Mouse (Mus musculus) stomach, postnatal 0 days (tissue): ENCODE results near the gene Psmc3. TPM values are rescaled to one million over a fixed set of nuclear protein-coding genes. Genes with fewer than 3 reads are reported as not detected.
A peak's percentile ranks its signal among the peaks of the same experiment; 100 is the strongest.

Experiments used
- ATAC-seq: fragments of 200-750 bp; cut with Nextera tagmentation; 2 replicates; pipeline ENCODE4 v1.8.0; 2017; ENCODE audit not compliant: low FRiP score, low TSS enrichment
- DNase-seq: peaks from one replicate; pipeline ENCODE4 v3.0.0-alpha.2; 2016; ENCODE audit warnings: low spot score
- H3K27ac ChIP-seq: fragments of 300-500 bp; sonication (generic); replicated peaks from 2 replicates; pipeline ENCODE4 v1.5.1; 2014; ENCODE audit warnings: mild to moderate bottlenecking, control low read depth
- H3K27me3 ChIP-seq: fragments of 300-500 bp; sonication (generic); 2 replicates; pipeline ENCODE4 v1.6.1; 2014; ENCODE audit warnings: low read length; ENCODE audit not compliant: control insufficient read depth, insufficient read depth
- H3K36me3 ChIP-seq: fragments of 300-500 bp; sonication (generic); 2 replicates; pipeline ENCODE4 v1.6.1; 2014; ENCODE audit warnings: low read length, mixed read lengths; ENCODE audit not compliant: control insufficient read depth, insufficient read depth
- H3K4me1 ChIP-seq: fragments of 300-500 bp; sonication (generic); replicated peaks from 2 replicates; pipeline ENCODE4 v1.6.1; 2014; ENCODE audit warnings: antibody characterized with exemption; ENCODE audit not compliant: control insufficient read depth, insufficient read depth
- H3K4me2 ChIP-seq: fragments of 300-500 bp; sonication (generic); replicated peaks from 2 replicates; pipeline ENCODE4 v1.6.1; 2014; ENCODE audit warnings: low read depth, mild to moderate bottlenecking, control low read depth, moderate library complexity
- H3K4me3 ChIP-seq: fragments of 300-500 bp; sonication (generic); 2 replicates; pipeline ENCODE4 v1.5.1; 2014; ENCODE audit warnings: low read depth, low read length, control low read depth
- H3K9ac ChIP-seq: fragments of 300-500 bp; sonication (generic); 2 replicates; pipeline ENCODE4 v1.6.1; 2014; ENCODE audit warnings: mild to moderate bottlenecking, low read length, control low read depth, mixed read lengths
- H3K9me3 ChIP-seq: fragments of 300-500 bp; sonication (generic); 2 replicates; pipeline ENCODE4 v1.6.1; 2016; ENCODE audit warnings: low read length; ENCODE audit not compliant: control insufficient read depth
- CTCF ChIP-seq: IDR thresholded peaks from 2 replicates; pipeline ENCODE4 v1.5.1; 2016; ENCODE audit warnings: antibody characterized with exemption, low read depth, mild to moderate bottlenecking, moderate library complexity
- EP300 ChIP-seq: optimal IDR thresholded peaks from 2 replicates; pipeline ENCODE3; 2016; ENCODE audit warnings: antibody characterized with exemption
- WGBS: fragments of 180-500 bp; shearing (Covaris S2); extraction: QIAGEN DNeasy Blood & Tissue Kit; methylation state at CpG from one replicate; pipeline ENCODE4 v1.1.7; 2014; 5-methylcytosine and 5-hydroxymethylcytosine counted together
- polyA plus RNA-seq: library from polyadenylated mRNA; unstranded; fragments of >200 nt; fragmentation: Nextera tagmentation; extraction: Ambion mirVana; gene quantifications from 2 replicates; pipeline ENCODE4 v1.2.1, GENCODE M21; 2015

Gene Psmc3
- polyA plus RNA-seq, 1 experiment from 2014 or later, result 203 TPM

- ATAC-seq (no peak), DNase-seq (no peak)
- Histone ChIP-seq H3K4me1 (peaks cover 7% of the 10 kb centered on the region), H3K27ac (no peak overlapping the region), H3K4me3 (no peak overlapping the region), H3K9me3 (no peaks in the 10 kb centered on the region), H3K27me3 (no peaks in the 10 kb centered on the region), H3K36me3 (peaks cover 17% of the 10 kb centered on the region), H3K9ac (no peak overlapping the region), H3K4me2 (no peak overlapping the region)
- 88% methylated on average over 3 of the region's 3 CpGs for WGBS
- TF ChIP-seq EP300 (no peak), CTCF (no peak)
These were observed 12.6 kb downstream of the Psmc3 start for GRCm38 (mm10) chr2:91066455-91066854.

DNA sequence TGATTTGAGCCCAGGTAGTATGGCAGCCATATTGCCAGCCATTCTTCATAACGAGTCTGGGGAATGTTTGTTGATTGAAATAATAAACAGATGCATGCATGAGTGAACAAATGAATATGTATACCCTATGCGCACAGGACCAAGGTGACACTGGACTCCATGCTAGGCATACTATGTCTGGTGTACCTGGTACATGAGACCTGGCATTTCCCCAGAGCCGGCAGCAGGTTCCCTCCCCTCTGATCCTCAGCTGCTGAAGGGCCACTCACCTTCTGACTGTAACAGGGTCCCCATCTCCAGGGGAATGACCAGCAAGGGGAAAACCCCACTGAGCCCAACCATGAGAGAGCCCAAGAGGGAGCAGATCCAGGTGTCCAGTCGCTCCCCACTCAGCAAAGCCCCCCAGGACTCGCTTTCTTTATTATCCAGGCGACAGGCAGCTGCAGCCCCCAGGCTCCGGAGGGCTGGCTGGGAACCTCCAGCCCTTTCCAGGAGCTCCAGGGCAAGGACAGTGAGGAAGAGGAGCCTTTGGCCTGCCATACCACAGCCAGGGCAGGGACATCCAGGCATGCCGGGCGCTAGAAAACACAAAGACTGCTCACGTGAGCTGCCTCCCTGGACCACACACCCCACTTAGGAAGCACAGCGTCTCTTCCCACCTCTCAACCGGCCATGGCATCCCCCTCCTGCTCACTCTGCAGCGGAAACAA lies 14.5 kb downstream of the Psmc3 start:
- H3K9me3 ChIP-seq, result no peaks in the 10 kb centered on the region
- peak overlapping the region; percentile 45; the same call in 1 of the 2 replicates for H3K27ac ChIP-seq

DNA sequence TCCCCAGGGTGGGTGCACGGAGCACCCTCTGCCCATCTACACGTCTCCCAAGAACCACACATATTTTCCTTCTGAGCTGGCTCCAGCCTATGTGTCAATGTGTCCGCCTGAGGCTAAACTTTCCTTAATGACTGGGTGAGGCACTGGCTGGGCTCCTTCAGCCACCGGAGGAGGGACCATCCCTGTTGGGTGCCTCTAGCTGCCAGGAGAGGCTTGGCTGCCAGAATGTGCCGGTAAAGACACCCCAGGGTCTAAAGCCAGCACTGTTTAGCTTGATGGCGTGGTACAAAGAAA lies 15.0 kb downstream of the Psmc3 start:
- peaks cover 6% of the 10 kb centered on the region for H3K36me3 ChIP-seq
- H3K9ac ChIP-seq, result peak overlapping the region; percentile 73
- H3K4me1 ChIP-seq, result peaks cover 7% of the 10 kb centered on the region
- H3K4me2 ChIP-seq, result peak overlapping the region; percentile 84
- peak overlapping the region; percentile 68 for H3K4me3 ChIP-seq
- no peak for DNase-seq
- peak overlapping the region; percentile 86; the same call in 1 of the 2 replicates for H3K27ac ChIP-seq
- H3K9me3 ChIP-seq, result no peaks in the 10 kb centered on the region
- whole genome bisulfite sequencing, result 26% methylated on average over 6 of the region's 6 CpGs
- no peaks in the 10 kb centered on the region for H3K27me3 ChIP-seq
- TF ChIP-seq EP300 (no peak), CTCF (peak; percentile 23; the same call in 1 of the 2 replicates)
- ATAC-seq, result no peak

More for the DNA sequence above, 14.5 kb downstream of the Psmc3 start:
- no peak for ATAC-seq
- peak overlapping the region; percentile 73 for H3K9ac ChIP-seq
- no peak for TF ChIP-seq EP300
- TF ChIP-seq CTCF, result no peak
- WGBS, result 54% methylated on average over 13 of the region's 13 CpGs
- DNase-seq, result no peak
- no peaks in the 10 kb centered on the region for H3K27me3 ChIP-seq
- H3K4me3 ChIP-seq, result peak overlapping the region; percentile 68; the same call in 1 of the 2 replicates
- peaks cover 10% of the 10 kb centered on the region for H3K36me3 ChIP-seq
- peaks cover 7% of the 10 kb centered on the region for H3K4me1 ChIP-seq
- peak overlapping the region; percentile 84 for H3K4me2 ChIP-seq

GRCm38 (mm10) chr2:91069306-91070000 lies 15.6 kb downstream of the Psmc3 start:
- WGBS, result 4% methylated on average over 14 of the region's 14 CpGs
- peak overlapping the region; percentile 84 for H3K4me2 ChIP-seq
- peaks cover 7% of the 10 kb centered on the region for H3K4me1 ChIP-seq
- TF ChIP-seq EP300 (no peak), CTCF (no peak)
- ATAC-seq (no peak), DNase-seq (no peak)
- H3K36me3 ChIP-seq, result peaks cover 5% of the 10 kb centered on the region; the same call in 1 of the 2 replicates
- no peaks in the 10 kb centered on the region for H3K27me3 ChIP-seq
- H3K27ac ChIP-seq, result peak overlapping the region; percentile 86
- H3K4me3 ChIP-seq, result peak overlapping the region; percentile 68
- H3K9ac ChIP-seq, result peak overlapping the region; percentile 73
- H3K9me3 ChIP-seq, result no peaks in the 10 kb centered on the region

DNA sequence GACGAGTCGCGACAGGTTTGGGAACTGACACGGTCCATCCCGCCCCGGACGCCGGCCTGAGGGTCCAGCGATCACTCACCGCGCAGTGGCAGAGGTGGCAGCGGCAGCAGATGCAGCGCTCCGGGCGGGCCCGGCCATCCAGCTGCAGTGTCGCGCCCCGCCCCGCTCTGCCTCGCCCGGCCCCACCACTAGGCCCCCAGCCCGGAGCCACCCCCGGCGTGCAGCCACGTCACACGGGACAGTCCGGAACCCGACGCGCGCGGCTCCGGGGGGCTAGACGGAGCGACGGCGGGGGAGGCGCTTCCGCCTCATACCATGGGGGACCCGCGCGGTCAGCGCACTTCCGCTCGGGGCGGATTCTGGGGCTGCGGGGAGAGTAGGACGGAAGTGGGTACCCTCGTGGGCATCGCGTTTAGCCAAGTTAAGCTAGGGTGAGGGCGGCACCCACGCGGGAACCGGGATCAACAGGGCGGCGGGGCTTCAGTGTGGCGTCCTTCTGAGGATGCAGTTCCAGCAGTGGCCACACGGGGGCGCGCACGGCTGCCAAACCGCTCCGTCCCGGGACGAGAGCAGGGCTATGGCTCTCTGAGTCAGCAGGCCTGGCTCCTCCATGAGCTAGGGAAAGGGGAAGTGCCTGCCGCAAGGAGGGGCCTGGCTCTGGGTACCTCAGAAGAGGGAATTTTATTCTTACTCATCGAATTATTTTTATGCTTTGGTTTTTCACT lies 16.4 kb downstream of the Psmc3 start, which contains the start of gene Slc39a13:
Slc39a13 (minus strand) TSS at position 342 of the 725 bp plus-strand sequence.
- H3K9ac ChIP-seq, result peak within 1 kb of the TSS; percentile 73
- peak; percentile 99 for TF ChIP-seq CTCF
- TF ChIP-seq EP300, result no peak
- peak within 1 kb of the TSS; percentile 86 for H3K27ac ChIP-seq
- H3K27me3 ChIP-seq, result no peaks in the 10 kb centered on the region
- peak; percentile 95 for DNase-seq
- peak within 1 kb of the TSS; percentile 68 for H3K4me3 ChIP-seq
- ATAC-seq, result peak; percentile 97
- H3K4me2 ChIP-seq, result peak within 1 kb of the TSS; percentile 84
- peaks cover 7% of the 10 kb centered on the region for H3K4me1 ChIP-seq
- H3K36me3 ChIP-seq, result peaks cover 3% of the 10 kb centered on the region; the same call in 1 of the 2 replicates
- H3K9me3 ChIP-seq, result no peaks in the 10 kb centered on the region
- 2% methylated on average over 53 of the region's 69 CpGs for WGBS
